Mouse (Mus musculus) kidney, postnatal 4 days (tissue): ENCODE data around the gene Asb12.
"Not testable (repeated sequence)": the region's sequence is repeated elsewhere in the genome, so short reads cannot be mapped to it uniquely, and the experiment has no call there.

ENCODE experiments used
- DNase-seq, 2 experiments: peaks; one replicate each; pipeline ENCODE4 v3.0.0; 2021; ENCODE audit warnings: mixed read lengths in 2 of 2

The Asb12 gene

GRCm38 (mm10) chrX:95557887-95558286 is at the start of gene Asb12, which contains the start of gene Pfn5:
Asb12 (minus strand) TSS chrX:95557987.
Pfn5 (plus strand) TSS chrX:95558104.
- no peak for DNase-seq

GRCm38 (mm10) chrX:95600609-95601008 is 42.8 kb upstream of the Asb12 start:
- peak; percentile 1 to 2 for DNase-seq

- DNase-seq, result no peak
Observed at GRCm38 (mm10) chrX:95554321-95554720, 3.5 kb downstream of the Asb12 start.

DNA sequence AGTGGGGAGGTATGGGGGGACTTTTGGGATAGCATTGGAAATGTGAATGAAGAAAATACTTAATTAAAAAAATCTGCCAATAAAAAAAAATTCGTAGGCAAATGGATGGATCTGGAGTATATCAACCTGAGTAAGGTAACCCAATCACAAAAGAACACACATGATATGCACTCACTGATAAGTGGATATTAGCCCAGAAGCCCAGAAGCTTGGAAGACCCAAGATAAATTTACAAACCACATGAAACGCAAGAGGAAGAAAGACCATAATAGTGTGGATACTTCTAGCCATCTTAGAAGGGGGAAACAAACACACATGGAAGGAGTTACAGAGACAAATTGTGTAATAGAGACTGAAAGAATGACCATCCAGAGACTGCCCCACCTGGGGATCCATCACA is 22.3 kb downstream of the Asb12 start:
- not testable (repeated sequence) for DNase-seq

- DNase-seq, result no peak
Observed at GRCm38 (mm10) chrX:95525166-95525565, 32.6 kb downstream of the Asb12 start.

DNA sequence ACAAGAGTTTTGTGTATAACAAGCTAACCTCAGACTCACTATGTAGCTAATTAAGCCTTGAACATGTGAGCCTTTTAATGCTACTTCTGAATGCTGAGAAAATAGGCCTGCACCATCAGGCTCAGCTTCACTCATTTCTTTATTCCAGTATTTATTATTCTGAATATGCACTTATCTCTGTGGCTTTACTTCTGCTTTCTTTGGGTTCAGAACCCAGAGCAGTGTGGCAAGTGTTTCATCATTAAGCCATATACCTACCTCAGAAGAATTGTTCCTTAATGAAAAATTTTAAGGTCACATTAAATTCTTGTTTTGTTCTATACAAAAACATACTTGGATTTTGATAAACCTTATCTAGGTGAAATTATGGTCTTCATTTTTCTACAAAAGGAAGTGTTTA is 33.9 kb downstream of the Asb12 start:
- no peak for DNase-seq

- DNase-seq, result no peak
Observed at GRCm38 (mm10) chrX:95457166-95457565, 100.6 kb downstream of the Asb12 start.

- DNase-seq, result peak; percentile 58 to 76
Observed at GRCm38 (mm10) chrX:95445866-95446265, 111.9 kb downstream of the Asb12 start.

DNA sequence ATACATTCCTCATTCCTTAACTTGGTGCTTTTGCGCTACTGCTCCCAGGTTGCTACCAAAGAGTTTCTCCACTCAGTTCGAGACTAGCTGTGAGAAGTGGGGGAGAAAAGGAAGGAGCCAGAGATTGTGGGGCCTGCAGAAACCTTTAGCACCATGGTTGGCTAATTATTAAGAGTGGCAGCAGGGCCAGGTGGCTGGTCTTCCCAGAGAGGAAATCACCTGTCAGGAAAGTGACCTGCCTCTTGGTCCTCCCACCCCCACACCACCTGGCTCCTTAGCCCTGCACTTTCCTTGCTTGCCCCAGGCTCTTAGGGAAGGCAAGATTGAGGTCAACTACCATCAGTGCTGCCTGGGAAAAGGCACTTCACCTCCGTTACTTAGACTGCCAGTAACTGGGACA is 112.6 kb downstream of the Asb12 start:
- DNase-seq, result peak in 1 of 2 experiments; percentile 43

DNA sequence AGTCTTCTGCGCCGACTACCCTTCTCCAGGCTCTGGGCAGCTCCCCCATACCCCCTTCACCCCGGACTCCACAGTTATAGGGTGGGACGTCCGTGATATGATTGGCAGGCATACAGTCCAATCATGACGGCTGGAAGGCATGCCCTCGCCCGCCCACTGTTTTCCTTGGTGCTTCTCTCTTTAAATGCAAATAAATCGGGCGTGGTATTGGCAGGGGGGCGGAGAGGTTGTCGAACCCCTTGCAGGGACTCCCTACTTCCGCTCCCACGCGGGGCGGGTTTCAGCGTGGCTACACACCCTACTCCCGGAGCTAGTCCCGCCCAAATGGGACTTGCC is 113.0 kb downstream of the Asb12 start, which contains the start of gene Amer1:
Amer1 (minus strand) TSS at position 97 of the 336 bp plus-strand sequence.
- DNase-seq, result peak; percentile 89 to 93

DNA sequence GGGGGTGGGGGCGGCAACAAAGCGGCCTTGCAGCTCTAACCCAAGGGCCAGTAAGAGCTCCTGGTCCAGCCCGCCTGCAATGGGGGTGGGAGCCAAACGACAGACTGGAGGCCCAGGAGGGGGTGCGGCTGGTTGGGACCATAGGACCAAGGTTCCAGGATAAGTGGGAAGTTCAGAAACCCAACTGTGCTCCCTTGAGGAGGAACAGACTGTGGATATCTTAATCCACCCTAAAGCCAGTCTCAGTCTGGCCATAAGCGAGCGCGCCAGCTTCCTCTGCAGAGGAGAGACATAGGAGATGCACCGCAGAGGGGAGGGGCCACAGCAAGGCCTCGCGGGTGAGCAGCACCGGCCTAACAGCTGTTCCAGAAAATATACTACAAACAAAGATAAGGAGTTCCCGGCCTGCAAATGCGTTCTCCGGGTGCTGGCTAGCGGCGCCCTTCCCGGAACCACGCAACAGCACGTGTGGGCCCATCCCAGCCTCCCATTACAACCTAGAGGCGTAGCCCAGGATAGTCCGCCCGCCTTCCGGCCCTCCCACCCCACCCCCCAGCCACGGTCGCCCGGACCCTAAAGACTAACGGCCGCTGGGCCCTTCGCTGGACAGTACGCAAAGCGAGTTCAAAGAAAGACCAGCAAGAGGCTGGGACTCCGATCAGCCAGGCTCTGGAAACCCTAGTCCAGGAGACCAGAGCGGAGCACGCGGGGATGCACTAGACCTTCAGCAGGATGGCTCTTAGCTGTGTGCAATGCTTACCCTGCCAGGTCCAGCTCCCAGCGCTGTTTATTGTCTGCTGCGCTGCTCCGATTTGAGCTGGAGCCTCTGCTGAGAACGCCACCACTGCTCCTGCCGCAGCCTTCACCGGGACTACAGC is 113.7 kb downstream of the Asb12 start:
- DNase-seq, result peak; percentile 52 to 73

GRCm38 (mm10) chrX:95443390-95443789 is 114.4 kb downstream of the Asb12 start:
- peak in 1 of 2 experiments; percentile 7 for DNase-seq

DNA sequence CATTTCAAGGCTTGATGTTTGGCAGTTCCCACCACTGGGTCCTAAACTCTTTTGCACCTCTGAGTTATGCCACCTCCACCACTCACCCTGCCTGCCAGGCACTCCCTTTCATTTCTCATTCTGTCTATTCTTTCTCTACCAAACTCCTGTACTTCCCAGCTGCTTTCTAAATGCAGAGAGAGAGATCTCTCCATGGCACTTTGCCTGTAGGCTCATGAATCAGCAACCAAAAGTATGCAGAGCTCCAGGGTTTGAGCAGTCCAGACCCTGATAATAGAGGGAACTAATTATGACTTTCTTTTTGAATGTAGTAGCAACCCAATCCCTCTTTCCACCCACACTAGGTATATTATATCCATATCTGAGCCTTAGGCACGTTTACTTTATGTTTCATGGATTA is 115.5 kb downstream of the Asb12 start:
- no peak for DNase-seq

DNA sequence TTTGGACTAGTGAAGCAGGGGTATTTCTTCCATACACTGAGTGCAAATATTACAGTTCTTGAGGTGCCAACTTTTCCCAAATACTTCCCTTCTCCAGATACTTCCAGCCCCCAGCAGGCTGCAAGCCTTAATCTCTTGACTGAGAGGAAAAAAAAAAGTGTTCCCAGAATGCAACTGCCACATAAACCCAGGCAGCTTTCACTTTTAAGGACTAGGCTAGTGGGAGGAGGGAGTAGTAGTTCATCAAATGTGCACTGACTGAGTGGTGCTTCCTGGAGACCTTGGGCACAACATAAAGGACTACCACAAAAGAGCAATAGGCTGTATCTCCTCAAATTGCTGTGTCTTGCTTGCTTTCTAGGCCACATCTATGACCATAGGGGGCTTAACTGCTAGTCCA is 116.5 kb downstream of the Asb12 start:
- no peak for DNase-seq

DNA sequence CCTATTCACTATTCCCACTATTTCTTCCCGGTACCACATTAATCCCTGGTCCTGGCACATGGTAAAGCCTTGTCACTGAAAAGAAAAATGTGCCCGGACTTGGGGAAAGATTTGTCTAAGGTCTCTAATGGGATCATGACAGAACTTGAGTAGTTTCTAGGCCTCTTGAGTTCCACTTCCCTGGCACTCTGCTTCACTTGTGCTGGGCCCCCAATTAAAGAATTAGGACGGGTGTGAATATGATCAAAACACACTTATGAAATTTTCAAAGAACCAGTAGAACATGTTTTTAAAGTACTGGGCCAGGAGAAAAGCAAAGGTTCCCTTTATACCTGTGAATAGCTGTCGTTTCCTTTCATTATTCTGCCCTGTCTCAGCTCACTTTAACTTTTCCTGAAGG is 119.3 kb downstream of the Asb12 start:
- no peak for DNase-seq

- no peak for DNase-seq
Observed at GRCm38 (mm10) chrX:95437236-95437635, 120.6 kb downstream of the Asb12 start.
